Mouse (Mus musculus) CH12F3 (cell line): ENCODE data around the gene Fndc11.

Experiments used
- in situ Hi-C: fragments of 300-500 bp; cut with MboI; formaldehyde crosslinking; loops from 2 replicates; pipeline ENCODE4 v1.14.3; 2020; ENCODE audit warnings: low sequenced_read_pairs

Fndc11 gene

DNA sequence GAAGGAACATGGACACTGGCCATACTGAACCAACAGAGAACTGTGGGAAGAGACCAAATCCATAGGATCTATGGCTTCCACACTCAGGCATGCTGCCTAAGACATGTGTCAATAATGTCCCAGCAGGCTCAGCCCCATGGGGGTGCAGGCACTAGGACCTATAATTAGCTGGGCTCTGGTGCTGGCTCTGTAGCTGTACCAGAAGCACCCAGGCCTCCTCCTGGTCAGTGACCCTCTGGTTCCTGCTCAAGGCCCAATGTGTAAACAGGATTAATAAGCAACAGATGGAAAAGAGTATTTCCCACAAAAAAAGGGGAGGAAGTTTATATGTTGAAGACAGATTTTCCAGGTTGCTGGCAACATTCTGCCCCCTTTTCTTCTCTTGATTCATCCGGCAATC lies 33.4 kb downstream of the Fndc11 start:
- in situ Hi-C loops = no loop called here

DNA sequence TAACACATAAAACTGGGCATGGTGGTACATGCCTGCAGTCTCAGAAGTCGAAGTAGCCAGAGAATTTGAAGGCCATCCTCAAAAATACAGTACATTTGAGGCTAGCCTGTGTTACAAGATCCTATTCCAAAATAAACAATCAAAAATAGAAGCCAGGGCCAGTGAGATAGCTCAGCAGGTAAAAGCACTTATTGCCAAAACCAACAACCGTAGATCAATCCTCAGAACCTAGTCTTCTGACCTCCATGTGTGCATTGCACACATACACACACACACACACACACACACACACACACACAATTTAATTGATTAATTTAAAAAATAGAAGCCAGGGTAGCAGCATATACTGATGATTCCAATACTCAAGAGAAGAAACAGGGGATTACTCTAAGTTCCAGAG lies 47.0 kb downstream of the Fndc11 start:
- in situ Hi-C loops = no loop called here

DNA sequence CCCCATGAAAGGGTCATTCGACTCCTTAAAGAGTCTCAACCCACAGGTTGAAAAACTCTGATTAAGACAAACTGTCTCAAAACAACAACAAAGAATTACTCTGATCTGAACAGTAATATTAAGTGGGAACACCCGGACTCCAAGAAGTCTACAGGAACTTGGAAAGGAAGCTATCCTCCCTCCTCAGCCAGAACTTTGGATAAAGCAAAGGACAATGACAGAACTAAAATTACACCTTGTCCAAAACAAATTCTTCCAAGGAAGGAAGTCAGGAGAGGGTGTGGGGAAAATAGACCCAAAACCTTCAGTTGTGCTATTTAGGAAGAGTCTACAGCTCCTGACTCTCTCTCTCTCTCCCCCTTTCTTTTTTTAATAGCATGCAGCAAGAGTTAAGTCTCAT lies 52.3 kb downstream of the Fndc11 start:
- in situ Hi-C loops = no loop called here
